Mouse (Mus musculus) 3T3-L1 (cell line): Measurements from ENCODE around the gene 4933428G20Rik.

Source experiments
- DNase-seq: peaks from one replicate; pipeline ENCODE4 v3.0.0-alpha.2; 2015; ENCODE audit warnings: low read depth, low spot score

Gene 4933428G20Rik

DNA sequence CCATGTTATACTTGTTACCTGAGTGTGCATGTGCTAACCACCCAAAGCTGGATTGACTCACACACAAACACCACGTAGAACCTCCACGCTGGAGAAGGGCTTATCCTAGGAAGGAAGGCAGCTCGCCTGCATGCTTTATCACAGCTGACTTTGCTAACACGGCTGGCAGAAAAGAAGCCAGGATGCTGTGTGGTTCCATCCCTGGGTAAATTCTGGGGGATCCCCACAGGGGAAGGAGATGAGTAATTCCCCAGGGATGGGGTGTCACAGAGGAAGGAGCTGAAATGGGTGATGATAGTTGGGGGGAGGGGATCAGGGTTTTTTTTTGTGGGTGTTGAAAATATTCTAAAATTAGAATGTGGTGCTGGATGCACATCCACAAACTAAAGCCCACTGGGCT, 5.6 kb upstream of the 4933428G20Rik start:
- no peak for DNase-seq

GRCm38 (mm10) chr11:97502846-97503245, 2.7 kb upstream of the 4933428G20Rik start:
- DNase-seq = no peak

DNA sequence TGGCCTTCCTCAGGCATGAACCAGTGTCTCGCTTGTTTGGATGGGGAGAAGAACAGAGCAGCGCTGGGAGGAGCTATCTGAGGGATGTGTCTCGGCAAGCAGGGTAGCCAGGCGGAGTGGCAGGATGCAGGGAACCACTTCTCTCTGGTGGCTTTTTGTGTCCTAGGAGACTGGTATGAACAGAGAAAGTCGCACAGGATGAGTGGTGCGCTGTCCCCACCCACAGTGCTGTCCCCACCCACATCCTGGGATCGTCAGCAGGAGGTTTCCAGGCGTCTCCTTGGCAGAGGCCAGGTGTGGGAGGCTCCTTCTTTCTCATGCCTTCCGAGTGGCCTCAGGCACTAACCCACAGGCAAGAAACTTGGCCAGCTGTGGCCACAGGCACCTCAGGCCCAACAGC, 2.2 kb upstream of the 4933428G20Rik start:
- peak; percentile 43 for DNase-seq

DNA sequence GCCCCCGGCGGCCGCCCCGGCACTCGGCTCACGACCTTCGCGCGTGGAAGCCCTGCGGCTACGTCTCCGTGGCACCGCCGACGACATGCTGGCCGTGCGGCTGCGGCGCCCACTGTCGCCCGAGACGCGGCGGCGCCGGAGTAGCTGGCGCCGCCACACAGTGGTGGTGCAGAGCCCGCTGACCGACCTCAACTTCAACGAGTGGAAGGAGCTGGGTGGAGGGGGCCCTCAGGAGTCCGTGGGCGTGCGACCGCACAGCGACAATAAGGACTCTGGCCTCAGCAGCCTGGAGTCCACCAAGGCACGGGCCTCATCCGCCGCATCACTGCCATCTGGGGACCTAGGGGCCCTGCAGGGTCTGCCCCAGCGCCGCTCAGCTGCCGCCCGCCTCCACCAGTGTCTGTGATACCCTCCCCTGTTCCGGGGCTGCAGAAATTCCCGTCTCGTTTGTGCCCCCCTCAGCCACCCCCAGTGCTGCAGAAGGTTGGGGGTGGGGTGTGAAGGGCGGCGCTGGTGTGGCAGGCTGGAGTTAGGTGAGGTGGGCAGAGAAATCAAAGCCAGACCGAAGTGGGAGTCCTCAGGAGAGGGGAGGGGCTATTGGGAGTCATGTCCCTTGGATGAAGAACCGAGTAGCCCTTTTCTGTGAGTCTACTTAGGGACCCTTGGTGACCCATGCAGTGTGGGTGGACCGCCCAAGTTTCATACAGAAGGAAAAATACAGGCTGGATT, 744 bp upstream of the 4933428G20Rik start:
- DNase-seq = no peak

GRCm38 (mm10) chr11:97497543-97497942, 2.6 kb downstream of the 4933428G20Rik start:
- no peak for DNase-seq

DNA sequence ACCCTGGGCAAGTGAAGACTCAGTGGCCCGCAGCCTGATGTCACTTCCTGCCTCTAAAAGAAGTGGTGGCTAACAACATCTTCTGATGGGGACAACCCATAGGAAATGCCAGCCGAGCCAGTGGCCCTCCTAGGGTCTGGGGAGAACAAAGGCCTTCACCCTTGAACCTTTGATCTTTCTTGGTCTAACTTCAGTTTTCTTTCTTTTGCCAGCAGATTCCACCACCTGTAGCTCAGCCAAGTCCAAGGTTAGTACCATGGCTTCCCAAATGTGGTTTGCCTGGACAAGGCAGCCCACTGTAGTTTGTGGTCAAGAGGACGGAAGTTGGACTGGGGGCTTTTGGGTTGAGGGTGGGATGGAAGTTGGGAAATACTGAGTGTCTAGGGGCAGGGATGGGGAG, 7.3 kb downstream of the 4933428G20Rik start:
- DNase-seq = no peak

GRCm38 (mm10) chr11:97491640-97492039, 8.5 kb downstream of the 4933428G20Rik start:
- DNase-seq = no peak

DNA sequence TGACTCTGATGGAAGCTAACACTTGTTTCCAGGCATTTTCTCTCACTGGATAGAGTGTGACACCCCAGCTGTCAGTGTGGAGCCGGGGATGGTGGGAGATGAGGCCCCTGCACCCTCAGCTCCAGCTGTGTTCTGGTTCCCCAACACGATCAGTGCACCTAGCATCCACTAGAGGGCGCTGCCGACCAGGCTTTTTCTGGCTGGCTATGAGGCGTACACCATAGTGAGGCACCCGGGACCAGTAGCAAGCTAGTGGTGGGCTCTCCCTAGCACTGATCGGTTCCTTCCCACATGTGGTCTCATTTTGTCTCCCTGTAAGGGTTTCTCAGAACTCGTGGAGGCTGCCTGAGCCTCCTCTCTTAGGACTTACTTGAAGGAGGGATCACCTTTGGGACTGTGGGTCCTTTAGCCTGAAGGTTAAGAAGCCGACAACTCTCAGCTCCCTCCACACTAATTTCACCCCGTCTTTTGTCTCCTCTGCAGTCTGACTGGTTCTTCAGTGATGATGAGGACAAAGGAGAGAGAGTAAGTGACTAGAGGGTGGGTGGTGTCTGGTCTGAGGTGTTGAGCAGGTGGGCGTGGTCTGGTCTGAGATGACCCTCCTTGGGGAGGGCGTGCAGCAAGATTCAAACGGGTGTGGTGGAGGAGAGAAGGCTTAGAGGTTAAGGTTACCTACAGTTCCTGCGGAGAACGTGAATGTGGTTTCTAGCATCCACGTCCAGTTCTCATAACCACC, 10.4 kb downstream of the 4933428G20Rik start:
- peak; percentile 71 for DNase-seq

GRCm38 (mm10) chr11:97487656-97488055, 12.5 kb downstream of the 4933428G20Rik start:
- no peak for DNase-seq

- no peak for DNase-seq
These were observed 14.5 kb downstream of the 4933428G20Rik start for GRCm38 (mm10) chr11:97485661-97486060.

- no peak for DNase-seq
These were observed 20.3 kb downstream of the 4933428G20Rik start for GRCm38 (mm10) chr11:97479824-97480223.

DNA sequence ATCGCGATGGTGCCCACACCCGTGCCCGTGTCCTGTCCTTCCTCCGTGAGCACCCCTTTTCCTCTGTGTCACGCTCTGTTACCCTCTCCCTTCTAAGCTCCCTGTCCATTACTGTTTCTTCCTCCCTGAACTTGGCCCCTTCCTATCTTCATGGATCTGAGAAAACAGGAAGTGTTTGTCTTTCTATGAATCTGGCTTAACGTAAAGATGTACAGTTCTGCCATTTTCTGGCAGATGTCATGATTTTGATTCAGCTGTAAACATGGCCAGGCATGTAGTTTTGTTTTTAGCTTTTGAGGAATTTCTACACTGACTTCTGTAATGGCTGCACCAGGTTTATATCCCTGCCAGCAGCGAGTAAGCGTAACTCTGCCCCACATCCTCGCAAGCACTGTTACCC, 21.1 kb downstream of the 4933428G20Rik start:
- DNase-seq = no peak

- no peak for DNase-seq
These were observed 21.8 kb downstream of the 4933428G20Rik start for GRCm38 (mm10) chr11:97478345-97478744.

- DNase-seq = peak; percentile 88
These were observed 22.7 kb downstream of the 4933428G20Rik start for GRCm38 (mm10) chr11:97477431-97477830.

GRCm38 (mm10) chr11:97476334-97477095, 23.6 kb downstream of the 4933428G20Rik start:
- peak; percentile 94 for DNase-seq

DNA sequence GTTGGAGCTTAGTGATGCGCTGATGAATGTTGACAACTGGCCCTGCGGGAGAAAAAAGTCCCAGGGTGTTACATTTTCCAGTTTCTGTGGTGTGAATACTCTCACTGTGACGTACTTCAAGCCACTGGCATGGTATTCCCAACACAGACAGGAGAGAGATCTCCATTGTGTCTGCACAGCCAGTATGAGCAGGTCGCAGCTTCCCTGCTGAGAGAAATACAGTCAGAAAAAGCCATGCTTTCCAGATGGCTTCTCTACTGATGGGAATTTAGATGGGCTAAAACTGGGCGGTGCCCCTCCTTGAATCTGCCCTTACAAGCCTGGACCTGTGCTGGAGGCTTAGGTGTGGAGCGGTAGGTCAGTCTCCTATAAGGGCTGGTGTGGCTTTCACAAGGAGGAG, 28.9 kb downstream of the 4933428G20Rik start:
- DNase-seq = no peak

DNA sequence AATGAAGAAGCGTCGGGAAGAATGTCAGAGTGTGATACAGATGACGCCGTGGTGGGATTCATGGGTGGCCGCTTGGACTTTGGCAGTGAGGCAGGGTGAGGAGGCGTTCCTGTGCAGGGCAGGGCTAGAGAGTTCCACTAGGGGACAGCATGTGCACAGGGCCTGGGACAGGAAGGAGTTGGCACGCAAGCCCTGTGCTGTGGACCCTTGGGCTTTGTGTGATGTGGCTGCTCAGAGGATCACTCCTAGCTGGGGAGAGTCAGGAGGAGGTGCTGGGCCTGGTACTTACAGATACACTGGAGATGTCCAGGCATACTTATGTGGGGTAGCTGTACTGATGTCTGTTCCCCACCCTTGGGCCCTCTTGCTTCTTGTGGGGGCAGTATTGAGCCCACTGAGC, 30.3 kb downstream of the 4933428G20Rik start:
- DNase-seq = no peak

GRCm38 (mm10) chr11:97468639-97469287, 31.4 kb downstream of the 4933428G20Rik start:
- DNase-seq = peak; percentile 93

DNA sequence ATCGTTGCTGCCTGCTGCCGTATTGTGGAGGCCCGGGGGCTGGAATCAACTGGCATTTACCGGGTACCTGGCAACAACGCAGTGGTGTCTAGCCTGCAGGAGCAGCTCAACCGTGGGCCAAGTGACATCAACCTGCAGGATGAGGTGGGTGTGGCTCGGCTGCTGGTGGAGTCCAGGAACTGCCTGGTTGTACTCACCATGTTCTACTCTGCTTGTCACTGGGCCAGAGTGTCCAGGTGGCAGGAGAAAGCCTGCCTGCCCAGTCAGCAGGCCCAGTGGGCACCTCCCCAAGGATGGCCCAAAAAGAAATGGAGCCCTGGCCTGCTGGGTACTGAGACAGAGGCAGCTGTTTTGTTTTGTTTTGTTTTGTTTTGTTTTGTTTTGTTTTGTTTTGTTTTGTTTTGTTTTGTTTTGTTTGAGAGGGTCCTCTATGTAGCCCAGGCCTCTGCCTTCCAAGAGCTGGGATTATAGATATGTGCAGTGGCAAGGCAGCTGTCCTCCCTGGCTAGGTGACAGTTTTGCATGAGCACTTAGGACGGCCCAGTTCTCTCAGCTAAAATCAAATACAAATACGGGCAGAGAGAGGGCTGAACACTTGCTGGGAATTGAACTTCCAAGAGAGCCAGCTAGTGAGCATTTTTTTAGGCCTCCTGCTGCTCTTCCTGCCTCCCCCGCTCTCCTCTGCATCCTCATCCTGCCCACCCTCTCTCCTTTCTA, 33.5 kb downstream of the 4933428G20Rik start:
- no peak for DNase-seq

- DNase-seq = no peak
These were observed 34.2 kb downstream of the 4933428G20Rik start for GRCm38 (mm10) chr11:97465957-97466356.

DNA sequence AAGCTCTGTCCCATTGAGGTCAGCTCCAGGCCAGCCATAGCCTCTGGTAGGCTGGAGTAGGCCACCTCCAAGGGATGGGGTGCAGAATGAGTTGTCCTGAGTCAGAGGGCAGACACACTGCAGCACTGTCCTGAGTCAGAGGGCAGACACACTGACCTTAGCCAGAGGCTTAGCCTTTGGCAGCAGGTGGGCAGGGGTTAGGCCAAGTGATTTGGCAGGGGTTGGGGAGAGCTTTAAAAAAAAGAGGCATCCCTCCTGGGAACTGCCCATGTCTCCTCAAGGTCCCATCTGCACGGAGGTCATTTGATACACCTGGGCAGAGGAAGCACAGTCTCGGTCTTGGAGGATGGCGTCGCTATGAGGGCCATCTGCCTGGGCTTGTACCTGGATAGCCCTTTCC, 36.1 kb downstream of the 4933428G20Rik start:
- no peak for DNase-seq
